Mouse (Mus musculus): Measurements from ENCODE around the gene Pkn1.

The Pkn1 gene

DNA sequence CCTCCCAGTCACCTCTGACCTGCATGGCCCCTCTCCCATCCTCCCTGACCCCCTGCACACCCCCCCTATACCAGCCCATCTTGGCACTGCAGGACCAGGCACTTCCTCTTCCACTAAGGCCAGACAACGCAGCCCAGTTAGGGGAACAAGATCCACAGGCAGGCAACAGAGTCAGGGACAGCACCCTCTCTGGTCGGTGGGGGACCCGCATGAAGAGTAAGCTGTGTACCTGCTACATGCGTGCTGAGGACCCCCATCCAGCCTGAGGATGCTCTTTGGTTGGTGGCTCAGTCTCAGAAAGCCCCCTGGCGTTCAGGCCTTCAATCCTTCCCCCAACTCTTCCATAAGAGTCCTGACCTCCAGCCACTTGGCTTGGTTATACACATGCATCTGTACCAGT, 7.4 kb upstream of the Pkn1 start:
- no peak for TF ChIP-seq GATA4 (IDR thresholded peaks at IDR 0.05; ENCODE audit: insufficient replicate concordance, low read length)

DNA sequence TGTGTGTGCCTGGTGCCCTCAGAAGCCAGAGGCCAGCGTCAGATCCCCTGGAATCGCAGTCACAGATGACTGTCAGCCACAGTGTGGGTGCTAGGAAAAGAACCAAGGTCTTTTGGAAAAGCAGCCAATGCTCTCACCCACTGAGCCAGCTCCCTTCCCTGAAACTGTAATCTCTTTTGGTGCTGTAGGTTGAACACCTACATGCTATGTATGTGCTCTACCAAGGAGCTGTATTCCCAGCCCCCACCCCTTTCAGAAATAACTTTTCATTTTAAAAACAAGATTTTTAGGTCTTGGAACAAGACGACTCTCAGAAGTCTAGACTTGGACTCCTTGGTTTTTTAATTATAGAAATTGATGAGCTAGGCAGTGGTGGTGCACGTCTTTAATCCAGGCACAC, 4.4 kb upstream of the Pkn1 start:
- TF ChIP-seq GATA4 (IDR thresholded peaks at IDR 0.05; ENCODE audit: insufficient replicate concordance, low read length) = no peak

DNA sequence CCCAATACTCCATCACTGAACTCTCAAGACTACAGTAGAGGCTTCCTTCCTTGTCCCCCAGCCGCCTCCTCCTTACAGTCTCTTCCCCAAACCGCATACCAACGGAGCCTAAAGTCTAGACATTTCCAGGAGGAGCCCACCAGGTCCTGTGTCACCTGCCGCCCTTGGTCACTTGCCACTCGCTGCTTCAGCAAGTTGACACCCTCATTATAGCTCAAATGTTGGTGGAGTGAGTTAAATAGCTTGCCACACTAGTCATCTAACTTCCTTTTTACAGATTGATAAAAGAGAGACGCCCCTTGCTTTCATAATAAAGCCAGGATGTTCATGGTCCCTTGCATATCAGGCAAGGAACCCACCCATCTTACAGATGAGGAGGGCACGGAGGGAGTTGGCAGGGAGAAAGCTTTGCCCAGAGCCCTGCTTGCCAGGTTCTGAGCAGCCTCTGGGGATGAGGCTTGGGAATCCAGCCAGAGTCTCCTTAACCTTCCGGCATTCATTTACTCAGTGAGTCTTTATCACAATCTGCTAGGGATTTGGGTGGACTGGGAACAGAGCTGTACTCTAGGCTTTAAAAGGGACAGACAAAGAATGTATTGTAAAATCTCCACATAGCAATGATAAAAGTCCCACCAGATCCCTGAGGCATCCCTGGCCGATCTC, 1.6 kb upstream of the Pkn1 start:
- no peak for TF ChIP-seq GATA4 (IDR thresholded peaks at IDR 0.05; ENCODE audit: insufficient replicate concordance, low read length)

DNA sequence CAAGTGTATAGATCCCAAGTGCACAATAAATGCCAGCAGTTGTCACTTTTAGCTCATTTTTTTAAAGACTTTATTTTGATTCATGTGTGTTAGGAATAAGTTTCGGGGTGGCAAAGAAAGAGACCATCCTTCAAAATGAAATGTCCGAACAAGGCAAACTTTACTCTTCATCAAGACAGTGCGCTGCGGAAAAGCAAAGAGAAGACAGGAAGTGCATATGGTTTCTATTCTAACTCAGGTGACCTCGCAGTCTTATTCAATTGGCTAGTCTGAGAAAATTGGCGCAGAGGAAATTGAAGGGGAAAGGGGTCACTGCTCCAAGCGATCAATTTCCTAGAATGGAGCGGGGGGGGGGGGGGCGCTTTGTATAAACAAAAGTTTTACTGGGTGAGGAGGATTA, 587 bp upstream of the Pkn1 start:
- TF ChIP-seq GATA4 (IDR thresholded peaks at IDR 0.05; ENCODE audit: insufficient replicate concordance, low read length) = no peak

DNA sequence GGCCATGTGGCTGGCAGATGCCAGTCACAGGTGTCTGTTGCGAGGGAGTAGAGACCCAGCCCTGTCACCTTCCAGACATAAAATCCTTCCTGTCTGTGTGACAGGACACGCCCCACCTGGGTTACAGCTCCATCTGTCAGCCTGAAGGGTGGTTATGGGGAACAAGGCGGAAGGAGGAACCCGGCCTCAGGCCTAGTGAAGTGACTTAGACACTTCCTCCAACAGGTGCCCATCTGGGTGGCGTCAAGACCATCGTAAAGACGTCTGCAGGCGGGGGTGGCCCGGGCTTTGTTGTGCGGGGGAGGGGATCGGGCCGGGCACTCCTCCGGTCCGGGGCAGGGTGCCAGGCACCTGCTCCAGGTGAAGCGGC, 703 bp downstream of the Pkn1 start:
- TF ChIP-seq GATA4 (IDR thresholded peaks at IDR 0.05; ENCODE audit: insufficient replicate concordance, low read length) = no peak

DNA sequence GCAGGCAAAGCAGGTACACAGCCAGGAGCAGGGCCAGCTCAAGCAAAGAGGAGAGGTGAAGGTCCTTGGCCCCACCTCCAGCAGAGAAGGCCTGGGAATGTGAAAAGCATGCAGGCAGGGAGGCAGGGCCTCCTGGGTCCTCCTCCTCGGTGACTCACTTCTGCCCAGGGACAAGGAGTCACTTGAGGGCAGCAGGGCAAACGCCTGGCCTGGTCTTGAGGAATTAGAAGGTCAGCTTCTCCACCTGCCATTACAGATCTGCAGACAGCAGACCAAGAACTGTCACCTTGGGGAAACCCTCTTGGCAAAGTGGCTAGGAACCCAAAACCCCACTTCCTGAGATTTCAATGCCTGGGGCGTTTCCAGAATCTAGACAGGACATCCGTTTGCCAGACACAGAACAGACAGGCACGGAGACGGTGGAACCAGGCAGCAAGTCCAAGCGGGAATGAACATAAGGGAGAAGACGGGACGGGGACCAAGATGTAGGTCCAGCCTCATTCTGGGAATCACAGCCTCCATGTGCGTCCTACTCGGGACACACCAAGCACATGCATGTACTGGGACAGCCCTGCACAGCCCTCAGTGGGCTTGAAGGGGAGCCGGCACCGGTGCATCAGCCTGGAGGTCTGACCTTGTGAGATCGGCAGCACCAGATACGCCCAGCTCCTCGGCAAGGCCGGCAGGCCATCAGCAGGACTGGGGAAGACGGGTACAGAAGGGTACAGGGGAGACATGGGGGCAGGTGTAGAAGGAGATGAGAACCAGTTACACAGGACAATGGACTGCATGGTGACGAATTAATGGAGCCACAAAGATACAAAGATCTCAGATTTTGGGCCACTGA, 1.4 kb downstream of the Pkn1 start:
- TF ChIP-seq GATA4 (IDR thresholded peaks at IDR 0.05; ENCODE audit: insufficient replicate concordance, low read length) = peak; percentile 44; the same call in 1 of the 2 replicates

DNA sequence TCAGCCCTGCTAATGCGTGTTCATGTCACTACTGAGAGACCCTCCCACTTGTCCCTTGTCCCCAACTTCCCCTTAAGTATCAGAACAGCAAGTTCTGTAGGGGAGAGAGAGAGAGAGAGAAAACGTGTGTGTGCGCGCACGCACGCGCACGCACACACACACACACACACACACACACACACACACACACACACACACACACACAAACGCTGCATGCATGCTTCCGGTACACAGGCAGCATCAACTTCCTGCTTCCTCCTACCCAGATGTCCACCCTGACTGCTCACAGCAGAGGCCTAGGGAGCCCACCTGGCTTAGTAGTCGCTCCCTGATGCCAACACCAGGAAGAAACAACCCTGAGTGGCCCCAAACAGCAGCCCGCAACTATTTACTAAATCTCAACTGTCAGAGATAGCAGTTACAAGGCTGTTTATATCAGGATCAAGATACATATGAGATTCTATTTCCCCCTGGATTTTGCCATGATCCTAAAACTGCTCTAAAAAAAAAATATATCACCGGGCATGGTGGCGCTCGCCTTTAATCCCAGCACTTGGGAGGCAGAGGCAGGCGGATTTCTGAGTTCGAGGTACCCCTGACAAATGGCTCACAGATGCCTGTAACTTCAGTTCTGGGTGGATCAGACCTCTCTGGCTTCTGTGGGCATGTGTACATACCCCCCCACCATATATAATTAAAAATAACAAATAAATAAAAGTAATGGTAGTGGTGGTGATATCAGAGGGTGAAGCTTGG, 3.5 kb downstream of the Pkn1 start:
- TF ChIP-seq GATA4 (IDR thresholded peaks at IDR 0.05; ENCODE audit: insufficient replicate concordance, low read length) = no peak

DNA sequence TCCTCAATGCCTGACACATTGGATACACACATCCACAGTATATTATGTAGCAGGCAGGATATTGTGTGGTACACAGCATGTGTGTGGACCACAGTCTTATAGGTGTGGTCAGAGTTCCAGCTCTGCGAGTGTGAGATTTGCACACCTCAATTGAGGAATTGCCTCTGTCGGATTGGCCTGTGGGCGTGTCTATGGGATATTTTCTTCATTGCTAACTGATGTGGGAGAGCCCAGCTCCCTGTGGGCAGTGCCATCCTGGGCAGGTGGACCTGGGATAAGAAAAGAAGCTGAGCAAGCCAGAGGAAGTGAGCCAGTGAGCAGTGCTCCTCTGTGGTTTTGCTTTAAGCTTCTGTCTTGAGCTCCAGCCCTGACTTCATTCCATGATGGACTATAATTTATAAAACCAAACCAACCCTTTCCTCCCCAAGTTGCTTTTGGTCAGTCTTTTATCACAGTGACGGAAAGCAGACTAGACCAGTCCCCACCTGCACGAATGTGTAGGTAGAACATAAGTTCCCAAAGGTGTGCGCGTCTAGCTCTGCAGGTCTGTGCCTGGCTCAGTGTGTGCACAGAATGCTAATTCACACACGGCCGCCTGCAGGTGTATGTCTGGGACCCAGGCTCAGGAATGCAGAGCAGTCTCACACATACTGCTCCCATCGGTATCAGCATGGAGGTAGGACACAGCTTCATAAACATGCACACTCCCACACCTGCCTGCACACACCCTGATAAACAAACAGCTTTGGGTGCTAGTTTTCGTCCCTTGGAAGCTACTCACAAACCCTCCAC, 4.4 kb downstream of the Pkn1 start:
- TF ChIP-seq GATA4 (IDR thresholded peaks at IDR 0.05; ENCODE audit: insufficient replicate concordance, low read length) = no peak

DNA sequence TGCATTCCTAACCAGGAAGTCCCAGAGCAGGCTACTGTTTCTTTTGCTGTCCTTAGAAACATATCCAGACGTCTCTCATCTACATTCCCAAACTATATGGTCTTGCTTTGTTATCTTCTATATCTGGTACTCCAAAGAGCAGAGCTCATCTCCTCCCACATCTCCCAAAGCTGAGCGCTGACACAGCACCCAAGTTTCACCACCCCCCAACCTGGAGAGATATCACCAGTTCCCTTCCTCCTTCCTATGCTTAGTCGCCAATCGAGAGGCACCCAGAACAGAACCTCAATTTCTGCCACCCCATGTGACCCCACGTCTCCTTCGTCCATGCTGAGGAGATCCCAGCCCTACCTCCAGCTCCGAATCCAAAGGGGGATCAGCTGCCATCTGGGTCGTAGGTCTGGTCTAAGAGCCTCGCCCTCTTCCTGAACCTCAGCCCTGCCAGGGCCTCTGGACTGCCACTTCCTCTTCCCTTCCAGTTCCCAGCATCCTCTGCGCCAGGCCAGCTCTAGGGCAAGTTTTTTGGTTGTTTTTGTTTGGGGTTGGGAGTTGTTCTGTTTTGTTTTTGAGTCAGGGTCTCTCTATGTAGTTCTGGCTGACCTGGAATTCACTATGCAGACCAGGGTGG, 5.3 kb downstream of the Pkn1 start:
- TF ChIP-seq GATA4 (IDR thresholded peaks at IDR 0.05; ENCODE audit: insufficient replicate concordance, low read length) = no peak

DNA sequence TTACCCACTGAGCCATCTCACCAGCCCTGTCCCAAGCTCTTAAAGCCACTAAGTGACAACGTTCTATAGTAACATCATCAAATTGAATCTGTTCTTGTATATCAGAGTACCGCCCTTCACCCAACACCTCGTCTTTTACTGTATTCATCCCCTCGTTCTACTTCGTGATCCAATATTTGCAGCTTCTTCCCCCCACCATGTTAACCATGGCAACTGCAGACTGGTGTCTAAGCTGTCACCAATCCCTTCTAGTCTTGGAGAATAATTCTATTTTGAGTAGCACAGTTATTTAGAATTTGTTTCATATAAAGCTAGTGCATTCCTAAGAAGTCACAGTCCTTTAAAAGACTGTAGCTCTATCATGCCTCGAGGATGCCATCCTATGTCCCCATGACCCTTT, 9.7 kb downstream of the Pkn1 start:
- TF ChIP-seq GATA4 (IDR thresholded peaks at IDR 0.05; ENCODE audit: insufficient replicate concordance, low read length) = no peak

DNA sequence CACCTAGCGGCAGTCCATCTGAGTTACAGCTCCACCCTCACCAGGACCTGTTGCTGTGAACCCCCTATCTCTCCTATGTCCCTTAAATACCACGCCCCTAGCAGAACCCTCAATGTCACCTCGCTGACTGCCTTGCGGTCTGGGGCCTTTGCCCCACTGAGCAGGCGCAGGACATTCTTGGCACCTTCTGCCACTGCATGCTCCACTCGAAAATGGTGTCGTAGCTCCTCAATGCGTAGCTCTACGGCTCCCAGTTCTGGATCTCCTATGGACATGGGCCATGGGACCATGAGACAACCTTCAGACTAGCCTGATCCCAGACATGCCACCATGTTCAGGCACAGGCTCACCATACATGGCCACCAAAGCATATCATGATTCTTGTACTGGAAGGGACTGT, 14.5 kb downstream of the Pkn1 start:
- no peak for TF ChIP-seq GATA4 (IDR thresholded peaks at IDR 0.05; ENCODE audit: insufficient replicate concordance, low read length)

DNA sequence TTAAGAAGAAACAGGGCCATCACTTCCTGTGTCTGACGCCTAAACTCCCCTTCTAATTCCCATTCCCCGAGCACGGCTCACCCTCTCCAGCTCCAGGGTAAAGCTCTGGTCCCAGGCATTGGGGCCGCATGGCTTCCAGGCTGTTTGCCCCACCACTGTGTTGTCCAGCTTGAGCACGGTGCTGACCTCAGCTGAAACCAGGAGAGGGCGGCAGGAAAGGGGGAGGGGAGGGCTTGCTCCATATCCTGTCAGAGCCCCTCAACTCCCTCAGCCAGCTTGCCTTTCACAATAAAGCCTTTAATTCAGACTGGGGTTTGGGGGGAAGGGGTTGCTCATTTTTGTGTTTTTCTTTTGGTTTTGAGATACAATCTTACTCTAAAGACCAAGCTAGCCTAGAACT, 17.9 kb downstream of the Pkn1 start:
- no peak for TF ChIP-seq GATA4 (IDR thresholded peaks at IDR 0.05; ENCODE audit: insufficient replicate concordance, low read length)

DNA sequence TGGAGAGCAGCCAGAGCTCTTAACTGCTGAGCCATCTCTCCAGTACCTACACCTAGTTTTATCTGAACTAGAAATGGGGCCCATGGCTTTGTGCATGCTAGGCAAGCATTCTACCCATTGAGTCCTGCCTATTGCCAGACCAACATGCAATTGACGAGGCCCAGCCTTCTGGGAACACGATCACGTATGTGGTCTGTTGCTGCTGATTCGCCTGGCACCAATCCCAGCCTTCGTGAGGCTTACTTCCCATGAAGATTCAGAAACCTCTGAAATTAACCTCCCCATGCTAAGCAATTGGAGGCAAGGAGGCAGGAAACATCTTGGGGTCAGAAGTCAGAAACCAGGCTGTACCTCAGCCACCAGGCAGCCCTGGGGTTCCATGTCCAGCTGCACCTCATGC, 18.4 kb downstream of the Pkn1 start:
- no peak for TF ChIP-seq GATA4 (IDR thresholded peaks at IDR 0.05; ENCODE audit: insufficient replicate concordance, low read length)

DNA sequence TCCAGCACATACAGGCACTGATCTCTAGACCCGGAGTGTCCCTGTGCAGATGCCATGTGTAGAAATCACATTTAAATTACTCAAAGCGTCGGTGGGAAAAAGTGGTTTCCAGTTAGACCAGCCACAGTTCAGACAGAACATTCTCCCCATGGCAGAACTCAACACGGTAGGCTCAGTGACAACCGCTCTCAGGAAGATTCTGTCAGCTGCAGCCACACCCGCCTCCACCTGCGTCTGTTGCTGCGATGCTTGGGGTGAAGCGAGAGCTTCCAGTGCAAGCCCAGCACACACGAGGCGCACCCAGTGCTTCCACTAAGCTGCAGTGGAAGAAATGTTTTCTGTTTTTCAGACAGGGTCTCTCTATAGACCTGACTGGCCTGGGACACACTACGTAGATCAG, 19.1 kb downstream of the Pkn1 start:
- TF ChIP-seq GATA4 (IDR thresholded peaks at IDR 0.05; ENCODE audit: insufficient replicate concordance, low read length) = no peak

DNA sequence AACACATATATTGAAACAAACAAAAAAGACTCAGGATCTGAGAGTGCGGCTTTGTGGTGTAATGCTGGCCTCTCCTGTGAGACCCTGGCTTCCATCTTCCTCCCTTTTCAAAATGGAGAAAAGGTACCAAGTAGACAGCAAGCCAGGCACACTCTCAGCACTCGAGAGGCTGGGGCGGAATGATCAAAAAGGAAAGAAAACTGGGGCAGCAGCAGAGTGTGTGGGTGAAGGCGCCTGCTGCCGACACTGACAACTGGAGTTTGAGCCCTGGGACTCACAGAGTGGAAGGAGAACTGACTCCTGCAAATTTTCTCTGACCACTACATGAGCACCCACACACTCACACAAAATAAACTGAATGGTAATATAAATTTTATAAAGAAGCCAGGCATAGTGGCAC, 24.5 kb downstream of the Pkn1 start:
- TF ChIP-seq GATA4 (IDR thresholded peaks at IDR 0.05; ENCODE audit: insufficient replicate concordance, low read length) = no peak

All from liver, adult (tissue).